Mouse (Mus musculus) left cerebral cortex, adult 8-10 months (tissue): Measurements from ENCODE around the gene Pagr1a. TPM values are rescaled to one million over a fixed set of nuclear protein-coding genes. Genes with fewer than 3 reads are reported as not detected.
A peak's percentile ranks its signal among the peaks of the same experiment; 100 is the strongest.

Source experiments
- DNase-seq, 2 experiments: peaks; one replicate each; pipeline ENCODE4 v3.0.0; 2022; ENCODE audit warnings: low spot score in 2 of 2
- total RNA-seq, 4 experiments: library from RNA; stranded (reverse); gene quantifications; 2 replicates each; pipeline ENCODE4 v1.2.4; 2022

Gene Pagr1a
- 10 to 100 TPM; 13.2 to 34.8 (median 28.4) TPM for total RNA-seq

DNA sequence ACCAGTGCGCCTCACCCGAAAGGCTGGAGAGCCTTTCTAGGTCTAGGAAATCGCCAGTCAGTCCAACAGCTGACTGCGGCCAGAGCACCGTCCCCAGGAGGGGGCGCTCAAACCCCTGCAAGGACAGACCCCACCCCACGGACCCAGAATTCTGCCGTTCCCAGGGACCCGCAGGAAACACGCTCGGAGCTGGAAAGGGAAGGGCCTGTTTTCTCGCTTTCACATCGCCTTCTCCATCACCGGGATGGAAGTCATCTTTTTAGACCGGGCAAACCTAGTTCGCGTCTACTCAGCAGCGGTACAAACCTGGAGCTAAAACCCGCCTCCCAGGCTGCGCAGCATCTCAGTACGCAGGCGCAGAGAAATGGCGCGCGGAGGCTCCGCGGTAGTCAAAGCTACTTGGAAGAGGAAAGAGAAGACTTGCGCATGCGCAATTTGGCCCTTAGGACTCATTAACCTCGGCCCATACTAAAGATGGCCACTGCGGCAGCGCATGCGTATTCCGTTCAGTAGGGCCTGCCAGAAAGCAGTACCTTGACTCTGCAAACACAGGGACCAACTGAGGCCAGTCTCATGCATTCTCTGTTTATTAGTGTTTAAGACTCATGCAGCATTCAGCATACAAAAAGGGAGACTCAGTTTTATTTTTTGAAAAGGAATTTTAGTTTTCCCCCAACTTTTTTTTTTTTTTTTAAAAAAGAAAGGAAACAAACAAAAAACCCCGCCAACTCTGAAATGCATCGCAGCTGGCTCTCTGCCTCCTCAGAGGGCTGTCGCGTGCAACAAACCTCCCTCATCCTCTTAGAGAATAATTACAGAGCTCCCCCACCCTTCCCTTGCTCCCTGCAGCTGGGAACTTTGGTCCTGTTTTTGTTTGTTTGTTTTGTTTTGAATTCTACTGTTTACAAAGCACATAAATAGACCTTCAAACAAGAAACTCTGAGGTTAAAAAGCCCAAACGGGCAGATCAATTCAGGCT, at the start of gene Pagr1a:
Gene Pagr1a, minus strand, starts transcription at position 382 of the 979 bp plus-strand sequence.
- DNase-seq = peak; percentile 94 to 97

- DNase-seq = no peak
Observed at GRCm38 (mm10) chr7:127066317-127066716, 49.2 kb upstream of the Pagr1a start.

- DNase-seq = no peak
Observed at GRCm38 (mm10) chr7:127065538-127065937, 48.4 kb upstream of the Pagr1a start.

GRCm38 (mm10) chr7:127055026-127055585, 38.0 kb upstream of the Pagr1a start:
- peak in 1 of 2 experiments; percentile 12 for DNase-seq

GRCm38 (mm10) chr7:127041851-127042672, 24.9 kb upstream of the Pagr1a start, which contains the start of gene Kif22:
Gene Kif22 (minus strand): TSS chr7:127042471.
- DNase-seq = peak; percentile 72 to 92

GRCm38 (mm10) chr7:127031244-127031643, 14.1 kb upstream of the Pagr1a start:
- no peak for DNase-seq

DNA sequence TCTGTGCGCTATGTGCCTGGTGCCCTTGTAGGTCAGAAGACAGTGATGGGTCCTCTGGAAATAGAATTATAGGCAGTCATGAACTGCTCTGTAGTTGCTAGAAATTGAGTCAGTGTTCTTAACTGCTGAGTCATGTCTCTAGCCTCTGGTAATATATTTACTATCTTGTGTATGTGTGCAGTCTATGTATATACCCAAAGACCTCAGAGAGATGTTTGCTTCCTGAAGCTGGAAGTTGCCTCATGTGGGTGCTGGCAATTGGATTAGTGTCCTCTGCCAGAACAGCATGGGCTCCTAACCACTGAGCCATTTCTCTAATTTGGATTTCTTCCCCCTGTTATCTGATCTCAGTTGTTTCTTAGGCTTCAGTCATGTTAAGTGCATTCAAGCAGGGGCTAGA, 13.0 kb upstream of the Pagr1a start:
- no peak for DNase-seq

DNA sequence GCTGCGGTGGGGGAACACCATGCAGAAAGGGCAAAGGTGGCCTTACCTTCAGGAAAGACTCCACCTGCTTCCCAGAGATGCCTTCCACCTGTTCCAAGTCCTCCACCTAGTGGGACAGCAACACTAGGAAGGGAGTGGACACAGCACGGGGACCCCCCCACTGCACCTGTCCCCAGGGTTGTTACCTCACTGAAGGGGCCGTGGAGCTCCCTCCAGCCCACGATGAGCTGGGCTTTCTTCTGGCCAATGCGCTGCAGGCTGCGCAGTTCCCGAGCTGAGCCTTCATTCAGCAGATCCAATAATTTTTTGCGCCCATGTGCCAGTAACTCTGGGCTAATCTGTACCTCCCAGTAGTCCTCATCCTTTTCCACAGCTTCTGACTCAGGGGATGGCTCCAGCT, 10.7 kb upstream of the Pagr1a start:
- DNase-seq = no peak

DNA sequence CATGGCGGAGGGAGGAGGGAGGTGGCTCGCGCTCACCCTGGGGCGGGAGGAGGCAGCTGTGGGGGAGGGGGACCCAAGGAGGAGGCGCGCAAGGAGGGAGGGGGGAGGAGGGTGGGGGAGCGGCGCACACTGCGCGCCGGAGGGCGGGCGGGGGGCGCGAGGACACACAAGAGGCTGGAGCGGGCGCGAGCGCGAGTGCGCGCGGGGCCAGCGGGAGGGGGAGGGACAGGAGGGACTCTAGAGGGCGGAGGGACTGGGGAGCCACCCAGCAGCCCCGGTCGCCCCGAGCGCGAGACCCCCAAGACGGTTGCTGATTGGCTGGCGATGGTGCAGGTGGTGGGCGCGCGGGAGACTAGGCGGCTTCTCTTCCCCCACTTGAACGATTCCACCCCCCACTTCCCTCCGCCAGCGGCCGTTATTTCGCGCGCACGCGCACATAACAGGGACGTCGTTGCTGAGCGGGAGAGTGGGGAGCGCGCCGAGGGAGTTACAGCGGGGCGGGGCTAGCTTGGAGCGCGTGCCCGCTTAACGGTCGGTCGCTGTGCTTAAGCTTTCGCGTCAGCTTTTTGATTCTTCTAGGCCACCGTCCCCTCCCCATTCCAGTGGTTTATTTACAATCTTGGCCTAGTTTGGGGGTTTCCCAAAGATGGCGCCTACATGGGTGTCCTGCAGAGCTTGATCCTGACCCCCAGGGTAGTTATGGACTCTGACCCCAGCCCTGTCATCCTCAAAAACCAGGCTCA, 10.0 kb upstream of the Pagr1a start, which contains the start of gene Maz:
Gene Maz, minus strand, starts transcription at position 54 of the 743 bp plus-strand sequence.
- peak; percentile 99 for DNase-seq

- no peak for DNase-seq
Observed at GRCm38 (mm10) chr7:127026616-127026983, 9.4 kb upstream of the Pagr1a start.

DNA sequence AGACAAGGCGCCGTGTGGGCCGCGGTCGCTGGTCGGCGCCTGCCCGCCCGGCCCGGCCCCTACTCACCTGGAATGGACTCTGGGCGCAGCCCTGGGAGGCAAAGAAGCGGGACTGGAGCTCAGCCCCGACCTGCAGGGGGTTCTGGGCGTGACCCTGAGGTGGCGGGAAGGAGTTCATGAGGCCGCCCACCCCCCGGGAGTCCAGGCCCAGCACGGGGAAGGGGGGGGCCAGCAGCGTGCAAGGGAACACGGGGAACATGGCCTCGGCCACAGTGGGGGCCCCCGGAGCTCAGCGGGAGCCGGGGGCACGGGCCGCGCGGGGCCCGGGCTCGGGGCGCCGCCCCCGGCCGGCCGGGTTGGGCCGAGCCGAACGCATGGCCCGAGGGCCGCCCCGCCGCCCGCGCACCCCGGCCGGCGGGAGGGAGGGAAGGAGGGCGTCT, 9.0 kb upstream of the Pagr1a start:
- DNase-seq = peak; percentile 49 to 74

DNA sequence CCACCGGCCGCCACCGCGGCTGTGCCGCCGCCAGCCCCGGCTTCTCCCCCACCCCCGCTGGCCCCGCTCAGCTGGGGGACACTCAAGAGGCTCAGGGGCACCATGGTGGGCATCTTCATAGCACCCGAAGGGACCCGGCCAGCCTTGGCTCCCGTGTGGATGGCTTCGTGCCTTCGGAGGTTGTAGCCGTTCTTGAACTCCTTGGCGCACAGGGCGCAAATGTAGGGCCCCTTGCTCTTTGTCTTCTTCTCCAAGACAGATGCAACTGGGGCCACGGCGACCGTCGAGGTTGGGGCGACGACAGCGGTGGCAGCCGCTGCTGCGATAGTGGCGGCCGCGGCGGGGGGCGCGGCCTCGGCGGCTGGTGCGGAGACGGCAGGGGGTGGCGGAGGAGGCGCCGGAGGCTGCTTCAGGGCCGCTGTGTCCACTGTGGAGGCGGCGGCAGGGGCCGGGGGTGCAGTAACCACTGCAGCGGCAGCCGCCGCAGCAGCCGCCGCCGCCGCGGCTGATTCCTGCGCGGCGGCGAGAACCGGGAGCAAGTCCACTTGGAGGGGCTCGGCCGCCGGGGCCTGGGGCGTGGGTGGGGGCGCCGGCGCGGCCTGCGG, 8.5 kb upstream of the Pagr1a start:
- DNase-seq = peak; percentile 25 to 44

- peak; percentile 63 to 84 for DNase-seq
Observed at GRCm38 (mm10) chr7:127024755-127025555, 7.8 kb upstream of the Pagr1a start.

DNA sequence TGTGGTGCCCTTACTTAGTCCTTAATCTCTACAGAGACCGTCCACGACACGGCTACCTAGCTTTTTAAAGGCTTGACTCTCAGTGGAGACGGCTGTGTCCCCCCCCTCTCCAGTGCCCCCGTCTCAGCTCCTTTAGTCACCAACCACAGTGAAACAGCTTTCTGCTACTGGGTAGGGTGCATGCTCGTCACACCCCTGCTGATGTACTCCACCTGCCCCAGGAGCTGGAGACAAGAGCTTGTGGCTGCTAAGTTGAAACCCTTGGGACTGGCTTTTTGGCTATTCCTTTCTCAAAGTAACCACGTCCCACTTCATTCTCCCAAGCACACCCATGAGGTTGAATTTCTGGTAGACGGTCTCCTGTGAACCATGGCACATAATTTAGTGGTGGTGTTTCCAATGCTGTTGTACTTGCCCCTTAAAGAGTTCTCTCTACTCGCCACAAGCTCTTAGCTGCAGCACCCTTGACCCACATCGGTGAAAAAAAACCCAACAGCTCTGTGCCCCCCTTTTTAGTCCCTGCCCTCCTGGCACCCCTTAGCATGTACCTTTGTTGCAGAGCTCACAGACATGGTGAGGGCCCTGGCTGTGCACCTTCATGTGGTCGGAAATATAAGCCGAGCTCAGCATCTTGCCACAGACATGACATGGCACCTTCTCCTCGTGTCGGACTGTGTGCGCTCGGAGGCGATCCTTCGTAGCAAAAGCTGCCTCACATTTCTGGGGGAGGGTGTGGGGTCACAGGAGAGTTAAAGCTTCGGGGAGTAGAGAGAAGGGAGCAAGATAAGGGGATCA, 6.9 kb upstream of the Pagr1a start:
- DNase-seq = no peak

DNA sequence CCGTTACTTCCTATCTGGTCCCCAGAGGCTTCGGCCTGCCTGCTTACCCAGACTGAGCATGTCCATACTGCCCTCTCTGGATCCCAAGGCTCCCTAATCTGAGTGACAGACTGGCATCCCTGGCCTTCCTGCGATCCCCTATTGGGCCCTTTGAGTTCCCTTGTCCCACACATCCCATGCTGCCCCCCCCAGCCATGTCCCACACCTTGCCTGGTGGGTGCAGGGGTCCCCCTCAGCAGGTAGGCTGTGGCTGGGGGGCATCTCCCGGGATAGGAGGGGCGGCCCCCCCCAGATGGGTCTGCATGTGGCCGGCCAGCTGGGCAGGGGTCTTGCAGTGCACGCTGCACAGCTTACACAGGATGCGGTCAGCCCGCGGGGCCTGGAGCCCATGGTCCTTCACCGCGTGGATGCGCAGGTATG, 6.1 kb upstream of the Pagr1a start:
- DNase-seq = no peak

GRCm38 (mm10) chr7:127022528-127023271, 5.5 kb upstream of the Pagr1a start:
- no peak for DNase-seq

- peak in 1 of 2 experiments; percentile 25 for DNase-seq
Observed at GRCm38 (mm10) chr7:127021563-127022527, 4.7 kb upstream of the Pagr1a start.
